Mouse (Mus musculus) thymus, adult 2 months (tissue): Measurements from ENCODE around the gene Grik1. TPM values are rescaled to one million over a fixed set of nuclear protein-coding genes. Genes with fewer than 3 reads are reported as not detected.

Experiments used
- DNase-seq: peaks from one replicate; pipeline ENCODE4 v3.0.0; 2021
- H3K27ac ChIP-seq: fragments of 200-500 bp; 2 replicates; pipeline ENCODE4 v1.5.1; 2012; ENCODE audit warnings: low read length, control low read depth; ENCODE audit not compliant: control insufficient read depth, insufficient read depth
- H3K27me3 ChIP-seq: fragments of 200-500 bp; 2 replicates; pipeline ENCODE4 v1.6.1; 2012; ENCODE audit warnings: mild to moderate bottlenecking, low read length, moderate library complexity, mixed read lengths; ENCODE audit not compliant: control insufficient read depth, insufficient read depth
- H3K36me3 ChIP-seq: fragments of 200-500 bp; 2 replicates; pipeline ENCODE4 v1.6.1; 2012; ENCODE audit warnings: mild to moderate bottlenecking, low read length, moderate library complexity; ENCODE audit not compliant: control insufficient read depth, insufficient read depth
- H3K4me1 ChIP-seq: fragments of 200-500 bp; replicated peaks from 2 replicates; pipeline ENCODE4 v1.6.1; 2012; ENCODE audit warnings: low read length; ENCODE audit not compliant: control insufficient read depth, insufficient read depth
- H3K4me3 ChIP-seq: fragments of 200-500 bp; 2 replicates; pipeline ENCODE4 v1.5.1; 2012; ENCODE audit warnings: mild to moderate bottlenecking, low read length, control low read depth, moderate library complexity; ENCODE audit not compliant: control insufficient read depth, insufficient read depth
- CTCF ChIP-seq: fragments of 200-500 bp; IDR thresholded peaks from 2 replicates; pipeline ENCODE4 v1.5.1; 2012; ENCODE audit warnings: mild to moderate bottlenecking, control low read depth, low read length, moderate library complexity, borderline replicate concordance; ENCODE audit not compliant: control insufficient read depth, poor library complexity, insufficient read depth; ENCODE audit errors: extremely low read depth
- POLR2A ChIP-seq: fragments of 200-500 bp; IDR thresholded peaks from 2 replicates; pipeline ENCODE4 v1.6.1; 2012; ENCODE audit warnings: mild to moderate bottlenecking, low read length, control low read depth, moderate library complexity; ENCODE audit not compliant: control insufficient read depth, poor library complexity, insufficient read depth; ENCODE audit errors: extremely low read depth
- WGBS: fragments of 180-500 bp; shearing (Covaris S2); methylation state at CpG from one replicate; pipeline ENCODE4 v1.1.7; 2018; 5-methylcytosine and 5-hydroxymethylcytosine counted together
- polyA plus RNA-seq: library from polyadenylated mRNA; depleted of rRNA; stranded (reverse); fragments of >200 nt; gene quantifications from 2 replicates; pipeline ENCODE4 v1.2.3, GENCODE M21; 2012

Gene Grik1
- polyA plus RNA-seq, 1 experiment = 0.04 TPM

DNA sequence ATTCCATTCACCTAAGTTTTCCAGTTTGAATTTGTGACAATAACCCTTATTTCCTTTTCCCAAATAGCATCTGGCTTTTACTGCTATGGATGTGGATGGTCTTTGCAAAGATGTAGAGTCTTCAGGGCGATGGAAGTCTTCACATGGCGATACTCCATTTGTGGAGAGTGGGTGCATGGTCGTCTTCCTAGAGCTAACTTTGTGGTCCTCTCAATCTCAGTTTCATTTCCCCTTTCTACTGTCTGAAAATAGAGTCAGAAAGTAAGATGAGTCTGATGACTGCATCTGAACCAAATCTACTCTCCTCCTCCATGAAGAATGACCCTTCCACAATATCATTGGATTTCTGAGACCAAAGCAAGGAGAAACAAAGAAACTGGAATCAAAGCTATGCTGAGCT lies 159.0 kb downstream of the Grik1 start:
- H3K4me3 ChIP-seq = no peak overlapping the region
- H3K36me3 ChIP-seq = no peaks in the 10 kb centered on the region
- TF ChIP-seq POLR2A (no peak), CTCF (no peak)
- no peaks in the 10 kb centered on the region for H3K4me1 ChIP-seq
- DNase-seq = no peak
- WGBS = 65% methylated on average over 3 of the region's 3 CpGs
- H3K27me3 ChIP-seq = no peaks in the 10 kb centered on the region
- no peak overlapping the region for H3K27ac ChIP-seq

DNA sequence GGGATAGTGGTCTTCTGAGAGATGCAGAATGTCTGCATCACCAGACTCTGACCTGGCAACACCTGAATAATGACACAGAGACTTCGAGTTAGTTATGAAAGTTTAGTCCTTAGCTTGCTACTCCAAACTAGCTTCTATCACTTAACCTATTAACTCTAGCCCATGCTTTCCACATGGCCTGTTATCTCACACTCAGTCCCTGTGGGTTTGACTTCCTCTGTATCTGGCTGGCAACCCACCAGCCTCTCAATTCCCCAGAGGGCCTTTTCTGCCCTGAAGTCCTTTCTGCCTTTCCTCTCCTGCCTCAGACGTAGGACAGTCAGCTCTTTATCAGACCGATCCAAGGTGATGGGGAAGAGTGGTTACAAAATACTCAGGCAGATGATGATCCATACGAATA lies 165.0 kb downstream of the Grik1 start:
- no peaks in the 10 kb centered on the region for H3K4me1 ChIP-seq
- no peaks in the 10 kb centered on the region for H3K36me3 ChIP-seq
- no peaks in the 10 kb centered on the region for H3K27me3 ChIP-seq
- TF ChIP-seq POLR2A (no peak), CTCF (no peak)
- 69% methylated on average over 4 of the region's 4 CpGs for WGBS
- no peak for DNase-seq
- H3K4me3 ChIP-seq = no peak overlapping the region
- H3K27ac ChIP-seq = no peak overlapping the region

DNA sequence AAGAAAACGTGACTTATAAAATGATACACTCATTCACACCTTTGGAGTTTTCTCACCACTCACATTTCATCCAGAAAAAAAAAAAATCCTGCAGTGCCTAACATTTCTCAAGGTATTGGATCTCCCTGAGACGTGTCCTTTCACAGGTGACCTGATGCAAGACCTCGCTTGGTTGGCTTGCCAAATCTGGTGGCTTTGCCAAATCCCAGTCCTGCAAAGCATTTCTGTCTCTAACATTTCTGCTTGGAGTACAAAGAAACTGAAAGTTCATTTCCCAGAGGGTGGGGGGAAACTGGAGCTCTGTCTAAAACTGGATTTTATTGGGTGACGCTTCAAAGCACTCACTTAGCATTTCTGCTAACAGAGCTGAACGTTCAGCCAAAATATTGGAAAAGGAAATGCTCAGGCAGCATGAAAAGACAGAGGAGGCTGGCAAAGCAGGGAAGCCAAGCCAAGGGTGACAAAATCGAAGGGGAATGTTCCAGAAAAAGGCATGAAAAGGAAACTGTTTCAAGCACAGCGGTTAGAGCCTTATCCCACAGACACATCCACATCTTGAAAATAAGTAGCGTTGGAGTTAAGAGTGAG lies 177.4 kb downstream of the Grik1 start:
- no peak for DNase-seq
- Histone ChIP-seq H3K27ac (no peak overlapping the region), H3K36me3 (no peaks in the 10 kb centered on the region), H3K4me3 (no peak overlapping the region), H3K27me3 (no peaks in the 10 kb centered on the region), H3K4me1 (no peaks in the 10 kb centered on the region)
- TF ChIP-seq POLR2A (no peak), CTCF (no peak)
- 85% methylated on average over 8 of the region's 8 CpGs for WGBS

DNA sequence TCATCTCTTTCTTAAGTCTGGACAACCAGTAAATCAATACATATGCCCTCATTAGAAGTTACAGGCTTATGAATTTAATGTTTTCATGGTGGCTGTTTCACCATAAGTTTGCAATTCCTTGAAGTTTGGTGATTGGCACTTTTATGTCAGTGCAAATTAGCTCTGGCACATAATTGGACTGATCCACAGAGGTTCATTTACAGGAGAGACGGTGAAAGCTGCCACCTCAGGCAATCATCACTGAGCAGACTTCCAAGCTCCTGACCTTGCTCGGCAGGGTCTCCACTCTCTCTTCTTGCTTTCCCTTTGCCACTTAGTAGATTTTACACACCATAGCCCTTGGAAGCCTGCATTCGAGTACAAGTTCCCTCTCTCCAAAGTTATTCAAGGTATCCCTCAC lies 178.6 kb downstream of the Grik1 start:
- 72% methylated on average over 3 of the region's 3 CpGs for WGBS
- H3K4me1 ChIP-seq = no peaks in the 10 kb centered on the region
- no peak overlapping the region for H3K4me3 ChIP-seq
- no peak overlapping the region for H3K27ac ChIP-seq
- no peak for DNase-seq
- no peak for TF ChIP-seq POLR2A
- no peak for TF ChIP-seq CTCF
- H3K36me3 ChIP-seq = no peaks in the 10 kb centered on the region
- H3K27me3 ChIP-seq = no peaks in the 10 kb centered on the region

DNA sequence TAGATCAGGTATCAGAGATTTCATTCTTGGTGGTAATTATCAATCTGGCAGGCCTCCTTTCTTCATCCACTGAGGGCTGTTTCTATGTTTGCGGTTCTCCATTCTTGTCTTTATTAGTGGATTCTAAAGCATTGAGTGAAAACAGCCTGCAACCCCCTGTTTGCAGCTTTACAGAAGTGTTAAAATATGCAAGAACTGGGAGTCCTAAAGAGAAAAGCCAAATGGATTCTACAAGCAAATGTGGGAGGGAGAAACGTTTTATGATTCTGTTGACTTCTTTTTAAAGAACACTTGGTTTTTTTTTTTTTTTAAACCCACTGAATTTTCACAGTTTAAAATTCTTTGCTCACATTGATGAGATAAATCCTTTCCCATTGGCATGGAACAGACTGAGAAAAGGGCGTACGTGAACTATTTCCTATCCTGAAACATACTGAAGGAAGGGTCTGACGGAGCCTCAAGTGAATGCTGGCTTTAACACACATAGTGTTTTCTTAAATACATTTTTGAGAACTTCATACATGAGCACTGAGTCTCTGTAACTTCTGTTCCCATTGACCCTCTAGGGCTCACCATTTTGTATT lies 195.8 kb downstream of the Grik1 start:
- TF ChIP-seq POLR2A = no peak
- TF ChIP-seq CTCF = no peak
- H3K4me1 ChIP-seq = no peaks in the 10 kb centered on the region
- DNase-seq = no peak
- 78% methylated on average over 5 of the region's 5 CpGs for WGBS
- H3K36me3 ChIP-seq = no peaks in the 10 kb centered on the region
- H3K27me3 ChIP-seq = no peaks in the 10 kb centered on the region
- no peak overlapping the region for H3K4me3 ChIP-seq
- no peak overlapping the region for H3K27ac ChIP-seq

DNA sequence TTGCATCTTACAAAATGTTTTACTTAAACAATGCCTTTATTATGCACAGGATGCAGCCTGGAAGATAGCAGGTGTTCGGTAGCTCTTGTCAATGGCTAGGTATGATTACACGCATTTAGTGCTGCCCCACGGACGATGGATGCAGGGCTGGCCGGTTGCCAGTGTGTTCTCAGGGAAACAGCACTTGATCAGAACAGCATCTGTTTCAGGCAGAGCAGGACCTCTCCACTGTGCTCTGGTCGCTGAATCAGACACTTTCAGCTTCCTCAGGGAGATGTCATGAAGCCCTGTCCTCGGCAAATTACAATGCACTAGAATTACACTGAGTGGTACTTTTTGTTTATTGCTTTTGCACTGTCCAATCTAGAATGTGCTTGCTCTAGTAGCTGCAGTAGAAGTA lies 202.8 kb downstream of the Grik1 start:
- Histone ChIP-seq H3K4me1 (no peaks in the 10 kb centered on the region), H3K27me3 (no peaks in the 10 kb centered on the region), H3K36me3 (no peaks in the 10 kb centered on the region), H3K4me3 (no peak overlapping the region), H3K27ac (no peak overlapping the region)
- 91% methylated on average over 7 of the region's 7 CpGs for WGBS
- TF ChIP-seq CTCF (no peak), POLR2A (no peak)
- DNase-seq = no peak

DNA sequence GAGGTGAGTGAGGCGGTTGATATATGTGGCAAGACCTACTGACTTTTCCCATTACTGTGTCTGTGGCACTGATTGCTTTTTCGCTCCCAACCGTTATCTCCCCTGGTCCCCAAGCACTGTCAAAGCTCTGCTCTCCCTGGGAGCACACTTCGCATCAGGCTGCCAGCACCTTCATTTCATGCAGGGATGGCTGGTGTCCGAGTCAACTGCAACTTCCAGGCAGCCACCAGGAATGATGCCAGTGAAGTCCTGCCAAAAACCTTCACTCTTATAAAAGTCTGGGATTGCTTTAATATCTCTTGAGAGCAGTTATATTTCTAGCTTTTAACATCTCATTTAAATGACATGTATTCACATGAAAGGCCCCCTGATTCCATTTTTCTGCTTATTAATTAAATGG lies 215.3 kb downstream of the Grik1 start:
- 83% methylated on average over 5 of the region's 5 CpGs for WGBS
- TF ChIP-seq POLR2A = no peak
- no peak for TF ChIP-seq CTCF
- H3K36me3 ChIP-seq = no peaks in the 10 kb centered on the region

More for the DNA sequence above, 215.3 kb downstream of the Grik1 start:
- no peak for DNase-seq
- no peaks in the 10 kb centered on the region for H3K27me3 ChIP-seq
- H3K4me1 ChIP-seq = no peaks in the 10 kb centered on the region
- no peak overlapping the region for H3K27ac ChIP-seq
- no peak overlapping the region for H3K4me3 ChIP-seq
